8 mouse cellular contexts compared by ENCODE assay signal in genomic region chr14:74922039-74922736, GRCm38 (mm10). TPM values are rescaled to one million over a fixed set of nuclear protein-coding genes. Genes with fewer than 3 reads are reported as not detected.
DNase-seq lines count a peak whose midpoint lies in the region; ATAC-seq lines count a peak whose summit lies in the region.

No protein-coding gene starts in this region.

- H3K4me2 ChIP-seq in hindbrain, embryonic 15.5 days, result no peak overlapping the region
- H3K4me2 ChIP-seq in hindbrain, embryonic 11.5 days (replicated peaks; ENCODE audit: low read depth, low read length), result no peak overlapping the region
- no peak overlapping the region for H3K4me2 ChIP-seq in heart, embryonic 11.5 days

- H3K4me3 ChIP-seq in hindbrain, embryonic 15.5 days, result no peak overlapping the region
- no peak overlapping the region for H3K4me3 ChIP-seq in hindbrain, embryonic 11.5 days (ENCODE audit: low read depth, low read length)
- no peak overlapping the region for H3K4me3 ChIP-seq in heart, embryonic 11.5 days (ENCODE audit: low read depth, low read length)

- no peaks in the 10 kb centered on the region for H3K27me3 ChIP-seq in hindbrain, embryonic 15.5 days
- no peaks in the 10 kb centered on the region for H3K27me3 ChIP-seq in hindbrain, embryonic 11.5 days (ENCODE audit: control insufficient read depth, insufficient read depth, low read length)
- H3K27me3 ChIP-seq in heart, embryonic 11.5 days (ENCODE audit: control insufficient read depth, insufficient read depth, low read length), result no peaks in the 10 kb centered on the region

- no peak for DNase-seq in hindbrain, embryonic 11.5 days (ENCODE audit: low spot score)
- peak; percentile 8 for DNase-seq in retina, embryonic 14.5 days (ENCODE audit: low spot score)
- no peak for DNase-seq in cerebellum, postnatal 14 days
- DNase-seq in right cerebral cortex, postnatal 25 days, result no peak

- no peak overlapping the region for H3K9ac ChIP-seq in hindbrain, embryonic 15.5 days
- no peak overlapping the region for H3K9ac ChIP-seq in hindbrain, embryonic 11.5 days (ENCODE audit: low read depth, low read length)
- no peak overlapping the region for H3K9ac ChIP-seq in heart, embryonic 11.5 days (ENCODE audit: low read depth, low read length)

- H3K27ac ChIP-seq in hindbrain, embryonic 15.5 days (replicated peaks), result no peak overlapping the region
- no peak overlapping the region for H3K27ac ChIP-seq in hindbrain, embryonic 11.5 days (ENCODE audit: low read depth, low read length)
- no peak overlapping the region for H3K27ac ChIP-seq in heart, embryonic 11.5 days (ENCODE audit: low read depth, low read length)

- WGBS in hindbrain, embryonic 15.5 days, result 77% methylated on average over 12 of the region's 12 CpGs
- WGBS in hindbrain, embryonic 11.5 days, result 78% methylated on average over 12 of the region's 12 CpGs
- 73% methylated on average over 12 of the region's 12 CpGs for WGBS in heart, embryonic 11.5 days (ENCODE audit: insufficient replicate concordance)

- H3K36me3 ChIP-seq in hindbrain, embryonic 15.5 days, result no peaks in the 10 kb centered on the region
- H3K36me3 ChIP-seq in hindbrain, embryonic 11.5 days (ENCODE audit: control insufficient read depth, insufficient read depth, low read length), result no peaks in the 10 kb centered on the region
- no peaks in the 10 kb centered on the region for H3K36me3 ChIP-seq in heart, embryonic 11.5 days (ENCODE audit: control insufficient read depth, insufficient read depth, low read length)

- H3K9me3 ChIP-seq in hindbrain, embryonic 15.5 days, result no peaks in the 10 kb centered on the region
- no peaks in the 10 kb centered on the region for H3K9me3 ChIP-seq in hindbrain, embryonic 11.5 days (ENCODE audit: control insufficient read depth, low read length)
- H3K9me3 ChIP-seq in heart, embryonic 11.5 days (replicated peaks; ENCODE audit: control insufficient read depth, low read length), result no peaks in the 10 kb centered on the region

- peak; percentile 44; the same call in 1 of the 2 replicates for ATAC-seq in hindbrain, embryonic 15.5 days (ENCODE audit: low FRiP score, low read depth)
- no peak for ATAC-seq in hindbrain, embryonic 11.5 days (ENCODE audit: low FRiP score)
- peak; percentile 52 for ATAC-seq in CD4-positive, CD25-positive, alpha-beta regulatory T cell, adult 4 months
- peak; percentile 57 for ATAC-seq in inflammation-experienced regulatory T-cells, adult 6 months
- ATAC-seq in heart, embryonic 11.5 days (replicated peaks; ENCODE audit: insufficient number of reproducible peaks, low FRiP score, low TSS enrichment), result no peak

- H3K4me1 ChIP-seq in hindbrain, embryonic 15.5 days (replicated peaks), result peaks cover 15% of the 10 kb centered on the region
- no peaks in the 10 kb centered on the region for H3K4me1 ChIP-seq in hindbrain, embryonic 11.5 days (replicated peaks; ENCODE audit: control insufficient read depth, insufficient read depth, low read length)
- H3K4me1 ChIP-seq in heart, embryonic 11.5 days (ENCODE audit: control insufficient read depth, insufficient read depth, low read length), result peaks cover 32% of the 10 kb centered on the region

RNA-seq across cellular contexts. Expression of gene Lrch1, which starts 25.5 kb away (rescaled TPM):
- 17.4 and 20.2 TPM in 2 replicates for polyA plus RNA-seq in hindbrain, embryonic 15.5 days (2015; fragmentation: Nextera tagmentation; extraction: Ambion mirVana)
- polyA plus RNA-seq in hindbrain, embryonic 11.5 days (2014; fragmentation: Nextera tagmentation; extraction: Ambion mirVana), result 12.0 and 12.6 TPM in 2 replicates
- 10 to 100 TPM; 30.1 to 30.3 TPM for polyA plus RNA-seq in CD4-positive, CD25-positive, alpha-beta regulatory T cell, adult 4 months (2017; shearing (Covaris generic))
- polyA plus RNA-seq in inflammation-experienced regulatory T-cells, adult 6 months (2017; shearing (Covaris generic)), result 10 to 100 TPM; 26.2 to 28.4 (median 27.1) TPM
- 10.0 and 11.1 TPM in 2 replicates for polyA plus RNA-seq in heart, embryonic 11.5 days (2014; fragmentation: Nextera tagmentation; extraction: Ambion mirVana)

Comparison
In these comparisons a context has a peak if more than half of its experiments do, and no peak if none do; other contexts are left out.
1. ATAC-seq: peak in hindbrain, embryonic 15.5 days (single experiment), CD4-positive, CD25-positive, alpha-beta regulatory T cell, adult 4 months (single experiment) and inflammation-experienced regulatory T-cells, adult 6 months (single experiment); none in hindbrain, embryonic 11.5 days (single experiment) and heart, embryonic 11.5 days (single experiment).